ENCODE assay signal across 8 mouse cellular contexts in the genomic region with DNA sequence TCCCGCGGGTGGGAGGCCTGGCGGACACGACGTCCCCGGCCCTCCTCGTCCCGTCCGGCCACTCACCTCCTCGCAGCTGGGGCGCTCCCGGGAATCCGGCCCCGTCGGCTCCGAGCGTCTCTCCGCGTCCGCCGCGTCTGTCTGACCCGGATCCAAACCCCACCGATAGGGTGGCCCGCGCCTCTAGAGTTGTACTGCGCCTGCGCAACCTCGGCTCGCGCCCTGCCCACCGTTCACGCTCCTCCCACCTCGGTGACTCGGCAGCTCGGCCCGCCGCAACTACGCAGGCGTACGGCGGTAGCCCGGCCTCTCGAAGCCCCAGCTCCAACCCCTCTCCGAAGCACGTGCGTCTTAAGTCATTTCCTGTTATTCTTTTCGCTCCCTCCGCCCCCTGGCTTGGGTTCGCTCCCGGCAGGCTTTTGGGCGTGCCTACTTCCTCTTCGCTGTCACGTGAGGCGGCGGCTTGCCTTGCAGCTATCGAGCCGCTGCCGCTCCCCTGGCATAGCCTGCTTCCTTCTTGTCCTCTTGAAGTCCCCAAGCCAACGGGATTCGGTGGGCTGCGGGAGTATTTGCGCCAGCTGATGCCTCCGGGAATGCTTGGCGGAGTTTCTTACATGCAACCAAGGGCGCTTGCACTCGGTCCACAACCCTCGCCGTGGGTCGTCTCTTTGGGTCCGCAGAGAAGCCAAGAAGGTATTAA. TPM values are rescaled to one million over a fixed set of nuclear protein-coding genes. Genes with fewer than 3 reads are reported as not detected.
DNase-seq lines count a peak whose midpoint lies in the region; ATAC-seq lines count a peak whose summit lies in the region.

No protein-coding gene starts in this region.

- peak overlapping the region; percentile 98 for H3K9ac ChIP-seq in heart, embryonic 13.5 days
- H3K9ac ChIP-seq in liver, embryonic 12.5 days, result peak overlapping the region; percentile 87
- peak overlapping the region; percentile 80 for H3K9ac ChIP-seq in stomach, embryonic 15.5 days

- H3K4me2 ChIP-seq in heart, embryonic 13.5 days, result peak overlapping the region; percentile 95
- peak overlapping the region; percentile 84 for H3K4me2 ChIP-seq in liver, embryonic 12.5 days
- H3K4me2 ChIP-seq in stomach, embryonic 15.5 days, result peak overlapping the region; percentile 70

- peak overlapping the region; percentile 78 for H3K27ac ChIP-seq in brown adipose tissue, adult 24 weeks (replicated peaks; ENCODE audit: low read depth, low read length)
- peak overlapping the region; percentile 91 for H3K27ac ChIP-seq in heart, embryonic 13.5 days (replicated peaks)
- H3K27ac ChIP-seq in liver, embryonic 12.5 days, result peak overlapping the region; percentile 90
- peak overlapping the region; percentile 77 for H3K27ac ChIP-seq in stomach, embryonic 15.5 days

- peak overlapping the region; percentile 87 for H3K4me3 ChIP-seq in brown adipose tissue, adult 24 weeks (ENCODE audit: insufficient read depth, low read depth, low read length)
- peak overlapping the region; percentile 100 for H3K4me3 ChIP-seq in heart, embryonic 13.5 days
- peak overlapping the region; percentile 86 for H3K4me3 ChIP-seq in liver, embryonic 12.5 days
- H3K4me3 ChIP-seq in stomach, embryonic 15.5 days (replicated peaks), result peak overlapping the region; percentile 95

- ATAC-seq in heart, embryonic 13.5 days (ENCODE audit: extremely low read depth, insufficient number of reproducible peaks, low FRiP score, low TSS enrichment), result peak; percentile 99
- peak; percentile 98 for ATAC-seq in liver, embryonic 12.5 days
- peak; percentile 99 for ATAC-seq in stomach, embryonic 15.5 days (ENCODE audit: insufficient read depth, low FRiP score, low read depth)

- no peaks in the 10 kb centered on the region for H3K9me3 ChIP-seq in heart, embryonic 13.5 days
- H3K9me3 ChIP-seq in liver, embryonic 12.5 days (replicated peaks), result no peaks in the 10 kb centered on the region
- no peaks in the 10 kb centered on the region for H3K9me3 ChIP-seq in stomach, embryonic 15.5 days

- H3K36me3 ChIP-seq in heart, embryonic 13.5 days, result peaks cover 19% of the 10 kb centered on the region
- H3K36me3 ChIP-seq in liver, embryonic 12.5 days, result peaks cover 17% of the 10 kb centered on the region
- H3K36me3 ChIP-seq in stomach, embryonic 15.5 days, result peaks cover 4% of the 10 kb centered on the region; the same call in 1 of the 2 replicates

- H3K27me3 ChIP-seq in heart, embryonic 13.5 days (replicated peaks), result no peaks in the 10 kb centered on the region
- no peaks in the 10 kb centered on the region for H3K27me3 ChIP-seq in liver, embryonic 12.5 days (replicated peaks)
- H3K27me3 ChIP-seq in stomach, embryonic 15.5 days (replicated peaks), result no peaks in the 10 kb centered on the region

- H3K4me1 ChIP-seq in brown adipose tissue, adult 24 weeks (ENCODE audit: control insufficient read depth, insufficient read depth, insufficient read length, low read length), result peaks cover 13% of the 10 kb centered on the region
- H3K4me1 ChIP-seq in heart, embryonic 13.5 days, result peaks cover 47% of the 10 kb centered on the region
- H3K4me1 ChIP-seq in liver, embryonic 12.5 days, result peaks cover 47% of the 10 kb centered on the region
- H3K4me1 ChIP-seq in stomach, embryonic 15.5 days, result peaks cover 16% of the 10 kb centered on the region

- peak; percentile 100 for DNase-seq in CD4-positive, CD25-positive, alpha-beta regulatory T cell, adult 2 months (ENCODE audit: low read depth, low spot score)
- peak; percentile 92 for DNase-seq in fat pad, adult 2 months (ENCODE audit: extremely low read depth, low read depth, low spot score)
- DNase-seq in kidney, postnatal 10 days, result peak; percentile 99
- DNase-seq in natural killer cell, adult 2 months (ENCODE audit: low spot score in 2 of 2), result peak; percentile 100

- under 1% methylated on average over 69 of the region's 71 CpGs for WGBS in heart, embryonic 13.5 days
- WGBS in liver, embryonic 12.5 days (ENCODE audit: insufficient replicate concordance), result under 1% methylated on average over 58 of the region's 71 CpGs
- WGBS in stomach, embryonic 15.5 days, result under 1% methylated on average over 68 of the region's 71 CpGs

RNA-seq across cellular contexts. Expression of a gene that starts 5.0 kb away (rescaled TPM):
- 22.5 and 24.0 TPM in 2 replicates for polyA plus RNA-seq in brown adipose tissue, adult 24 weeks (2012; ENCODE audit: insufficient read depth, insufficient read length, missing spikeins)
- polyA plus RNA-seq in heart, embryonic 13.5 days (2015; fragmentation: Nextera tagmentation; extraction: Ambion mirVana), result 54.5 and 57.3 TPM in 2 replicates
- 41.3 and 43.0 TPM in 2 replicates for polyA plus RNA-seq in liver, embryonic 12.5 days (2016; fragmentation: Nextera tagmentation; extraction: Ambion mirVana)
- 79.1 and 84.6 TPM in 2 replicates for polyA plus RNA-seq in stomach, embryonic 15.5 days (2015; fragmentation: Nextera tagmentation; extraction: Ambion mirVana)

RNA-seq across cellular contexts. Expression of a gene that starts 18.8 kb away (rescaled TPM):
- not detected in 2 replicates for polyA plus RNA-seq in brown adipose tissue, adult 24 weeks (2012; ENCODE audit: insufficient read depth, insufficient read length, missing spikeins)
- 0.41 and 0.48 TPM in 2 replicates for polyA plus RNA-seq in heart, embryonic 13.5 days (2015; fragmentation: Nextera tagmentation; extraction: Ambion mirVana)
- polyA plus RNA-seq in liver, embryonic 12.5 days (2016; fragmentation: Nextera tagmentation; extraction: Ambion mirVana), result 0.19 and 0.36 TPM in 2 replicates
- 5.8 and 6.3 TPM in 2 replicates for polyA plus RNA-seq in stomach, embryonic 15.5 days (2015; fragmentation: Nextera tagmentation; extraction: Ambion mirVana)

RNA-seq across cellular contexts. Expression of a gene that starts 21.7 kb away (rescaled TPM):
- polyA plus RNA-seq in brown adipose tissue, adult 24 weeks (2012; ENCODE audit: insufficient read depth, insufficient read length, missing spikeins), result 1.1 and 5.7 TPM in 2 replicates
- polyA plus RNA-seq in heart, embryonic 13.5 days (2015; fragmentation: Nextera tagmentation; extraction: Ambion mirVana), result 41.5 and 42.9 TPM in 2 replicates
- polyA plus RNA-seq in liver, embryonic 12.5 days (2016; fragmentation: Nextera tagmentation; extraction: Ambion mirVana), result 0.12 and 0.16 TPM in 2 replicates
- polyA plus RNA-seq in stomach, embryonic 15.5 days (2015; fragmentation: Nextera tagmentation; extraction: Ambion mirVana), result 12.7 and 13.1 TPM in 2 replicates

RNA-seq across cellular contexts. Expression of a gene that starts 52.9 kb away (rescaled TPM):
- 70.9 and 77.8 TPM in 2 replicates for polyA plus RNA-seq in brown adipose tissue, adult 24 weeks (2012; ENCODE audit: insufficient read depth, insufficient read length, missing spikeins)
- polyA plus RNA-seq in heart, embryonic 13.5 days (2015; fragmentation: Nextera tagmentation; extraction: Ambion mirVana), result 11.7 and 11.9 TPM in 2 replicates
- 6.7 and 7.0 TPM in 2 replicates for polyA plus RNA-seq in liver, embryonic 12.5 days (2016; fragmentation: Nextera tagmentation; extraction: Ambion mirVana)
- polyA plus RNA-seq in stomach, embryonic 15.5 days (2015; fragmentation: Nextera tagmentation; extraction: Ambion mirVana), result 10.8 TPM in 2 replicates

Comparison
In these comparisons a context has a peak if more than half of its experiments do, and no peak if none do; other contexts are left out.
1. Peak in every context shown above with its lines: DNase-seq, ATAC-seq, H3K4me3 ChIP-seq and H3K27ac ChIP-seq.